Mouse (Mus musculus): ENCODE data around the gene Gemin6. TPM values are rescaled to one million over a fixed set of nuclear protein-coding genes. Genes with fewer than 3 reads are reported as not detected.
"Not testable (repeated sequence)": the region's sequence is repeated elsewhere in the genome, so short reads cannot be mapped to it uniquely, and the experiment has no call there.

Gene Gemin6
- 14.2 and 15.3 TPM in 2 replicates for polyA plus RNA-seq (2012; rRNA removed)

- H3K4me3 ChIP-seq (ENCODE audit: control insufficient read depth, low read depth, low read length), result peak within 1 kb of the TSS; percentile 94
- peaks cover 2% of the 10 kb centered on the region for H3K4me1 ChIP-seq (ENCODE audit: control insufficient read depth, insufficient read depth, low read length)
- H3K36me3 ChIP-seq (ENCODE audit: control insufficient read depth, insufficient read depth, low read length), result peaks cover 1% of the 10 kb centered on the region; the same call in 1 of the 2 replicates
- peak within 1 kb of the TSS; percentile 84 for H3K27ac ChIP-seq (ENCODE audit: control insufficient read depth, insufficient read depth, low read depth, low read length)
- TF ChIP-seq CTCF (IDR thresholded peaks at IDR 0.05; ENCODE audit: control insufficient read depth, insufficient read depth, insufficient replicate concordance, low read depth, low read length), result no peak
- TF ChIP-seq POLR2A (IDR thresholded peaks at IDR 0.05; ENCODE audit: control insufficient read depth, low read depth, low read length), result peak; percentile 94
- no peaks in the 10 kb centered on the region for H3K27me3 ChIP-seq (ENCODE audit: control insufficient read depth, insufficient read depth, low read length)
Measured at GRCm38 (mm10) chr17:80224326-80225116, at the start of gene Gemin6. Gemin6 (plus strand) TSS chr17:80224441.

- H3K27ac ChIP-seq (ENCODE audit: control insufficient read depth, insufficient read depth, low read depth, low read length), result no peak overlapping the region
- TF ChIP-seq POLR2A (IDR thresholded peaks at IDR 0.05; ENCODE audit: control insufficient read depth, low read depth, low read length) (no peak), CTCF (IDR thresholded peaks at IDR 0.05; ENCODE audit: control insufficient read depth, insufficient read depth, insufficient replicate concordance, low read depth, low read length) (no peak)
- H3K36me3 ChIP-seq (ENCODE audit: control insufficient read depth, insufficient read depth, low read length), result no peaks in the 10 kb centered on the region
- no peaks in the 10 kb centered on the region for H3K4me1 ChIP-seq (ENCODE audit: control insufficient read depth, insufficient read depth, low read length)
- no peak overlapping the region for H3K4me3 ChIP-seq (ENCODE audit: control insufficient read depth, low read depth, low read length)
- H3K27me3 ChIP-seq (ENCODE audit: control insufficient read depth, insufficient read depth, low read length), result no peaks in the 10 kb centered on the region
Measured at GRCm38 (mm10) chr17:80174699-80175385, 49.4 kb upstream of the Gemin6 start.

DNA sequence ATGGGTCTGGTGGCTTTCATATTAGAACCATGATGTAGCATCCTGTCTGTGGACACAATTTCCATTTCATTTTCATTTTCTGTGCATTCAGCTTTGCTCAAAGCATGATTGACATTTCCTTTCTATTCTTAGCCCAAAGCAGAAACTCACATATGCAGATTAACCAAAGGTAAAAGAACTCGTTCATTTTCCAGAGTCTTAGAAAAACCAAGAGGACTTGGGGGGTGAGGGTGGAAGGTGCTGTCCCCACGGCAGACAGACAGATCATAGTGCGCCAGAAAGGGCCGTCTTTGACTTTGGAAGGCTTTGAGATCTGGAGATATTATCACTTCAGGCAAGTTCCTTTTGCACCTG is 48.9 kb upstream of the Gemin6 start:
- no peaks in the 10 kb centered on the region for H3K27me3 ChIP-seq (ENCODE audit: control insufficient read depth, insufficient read depth, low read length)
- H3K36me3 ChIP-seq (ENCODE audit: control insufficient read depth, insufficient read depth, low read length), result no peaks in the 10 kb centered on the region
- no peaks in the 10 kb centered on the region for H3K4me1 ChIP-seq (ENCODE audit: control insufficient read depth, insufficient read depth, low read length)
- no peak overlapping the region for H3K4me3 ChIP-seq (ENCODE audit: control insufficient read depth, low read depth, low read length)
- no peak overlapping the region for H3K27ac ChIP-seq (ENCODE audit: control insufficient read depth, insufficient read depth, low read depth, low read length)
- TF ChIP-seq CTCF (IDR thresholded peaks at IDR 0.05; ENCODE audit: control insufficient read depth, insufficient read depth, insufficient replicate concordance, low read depth, low read length) (no peak), POLR2A (IDR thresholded peaks at IDR 0.05; ENCODE audit: control insufficient read depth, low read depth, low read length) (no peak)

DNA sequence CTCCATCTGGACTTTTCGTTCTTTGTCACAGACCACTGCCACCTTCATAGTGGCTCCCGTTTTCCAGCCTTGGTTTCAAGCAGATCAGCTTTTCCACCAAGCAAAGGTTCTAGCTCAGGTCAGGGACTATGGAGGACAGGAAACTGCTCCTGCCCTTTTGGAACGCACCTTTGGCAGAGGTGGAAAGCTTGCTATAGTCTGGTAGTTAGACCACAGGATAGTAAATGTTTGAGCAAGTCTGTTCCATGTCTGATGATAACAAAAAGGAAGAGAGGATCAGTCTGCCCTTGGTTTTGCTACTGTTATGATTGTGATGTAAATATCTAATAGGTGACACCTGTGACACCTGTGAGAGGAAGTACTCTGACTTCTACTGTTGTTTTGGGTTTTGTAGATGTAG is 48.3 kb upstream of the Gemin6 start:
- Histone ChIP-seq H3K4me1 (ENCODE audit: control insufficient read depth, insufficient read depth, low read length) (no peaks in the 10 kb centered on the region), H3K27me3 (ENCODE audit: control insufficient read depth, insufficient read depth, low read length) (no peaks in the 10 kb centered on the region), H3K36me3 (ENCODE audit: control insufficient read depth, insufficient read depth, low read length) (no peaks in the 10 kb centered on the region), H3K27ac (ENCODE audit: control insufficient read depth, insufficient read depth, low read depth, low read length) (no peak overlapping the region), H3K4me3 (ENCODE audit: control insufficient read depth, low read depth, low read length) (no peak overlapping the region)
- TF ChIP-seq POLR2A (IDR thresholded peaks at IDR 0.05; ENCODE audit: control insufficient read depth, low read depth, low read length), result no peak
- TF ChIP-seq CTCF (IDR thresholded peaks at IDR 0.05; ENCODE audit: control insufficient read depth, insufficient read depth, insufficient replicate concordance, low read depth, low read length), result no peak

DNA sequence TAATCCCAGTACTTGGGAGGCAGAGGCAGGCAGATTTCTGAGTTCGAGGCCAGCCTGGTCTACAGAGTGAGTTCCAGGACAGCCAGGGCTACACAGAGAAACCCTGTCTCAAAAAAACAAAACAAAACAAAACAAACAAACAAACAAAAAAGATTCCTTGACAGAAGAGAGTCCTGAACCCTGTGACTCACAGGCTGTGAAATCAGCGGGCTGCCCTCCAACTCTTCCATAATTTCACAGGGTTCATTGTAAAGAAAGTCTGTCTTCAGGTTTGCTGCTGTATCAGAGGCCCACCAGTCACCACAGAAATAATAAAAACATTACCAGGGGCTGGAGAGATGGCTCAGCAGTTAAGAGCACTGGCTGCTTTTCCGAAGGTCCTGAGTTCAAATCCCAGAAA is 45.4 kb upstream of the Gemin6 start:
- not testable (repeated sequence) for H3K27ac ChIP-seq (ENCODE audit: control insufficient read depth, insufficient read depth, low read depth, low read length); H3K4me1 ChIP-seq (ENCODE audit: control insufficient read depth, insufficient read depth, low read length); H3K36me3 ChIP-seq (ENCODE audit: control insufficient read depth, insufficient read depth, low read length); H3K27me3 ChIP-seq (ENCODE audit: control insufficient read depth, insufficient read depth, low read length); H3K4me3 ChIP-seq (ENCODE audit: control insufficient read depth, low read depth, low read length)

GRCm38 (mm10) chr17:80179959-80180358 is 44.3 kb upstream of the Gemin6 start:
- H3K27ac ChIP-seq (ENCODE audit: control insufficient read depth, insufficient read depth, low read depth, low read length), result no peak overlapping the region
- no peaks in the 10 kb centered on the region for H3K36me3 ChIP-seq (ENCODE audit: control insufficient read depth, insufficient read depth, low read length)
- H3K4me3 ChIP-seq (ENCODE audit: control insufficient read depth, low read depth, low read length), result no peak overlapping the region
- TF ChIP-seq CTCF (IDR thresholded peaks at IDR 0.05; ENCODE audit: control insufficient read depth, insufficient read depth, insufficient replicate concordance, low read depth, low read length) (peak; percentile 89; the same call in 1 of the 2 replicates), POLR2A (IDR thresholded peaks at IDR 0.05; ENCODE audit: control insufficient read depth, low read depth, low read length) (no peak)
- no peaks in the 10 kb centered on the region for H3K4me1 ChIP-seq (ENCODE audit: control insufficient read depth, insufficient read depth, low read length)
- H3K27me3 ChIP-seq (ENCODE audit: control insufficient read depth, insufficient read depth, low read length), result no peaks in the 10 kb centered on the region

GRCm38 (mm10) chr17:80180468-80180867 is 43.8 kb upstream of the Gemin6 start:
- no peak overlapping the region for H3K4me3 ChIP-seq (ENCODE audit: control insufficient read depth, low read depth, low read length)
- no peaks in the 10 kb centered on the region for H3K27me3 ChIP-seq (ENCODE audit: control insufficient read depth, insufficient read depth, low read length)
- H3K4me1 ChIP-seq (ENCODE audit: control insufficient read depth, insufficient read depth, low read length), result no peaks in the 10 kb centered on the region
- H3K27ac ChIP-seq (ENCODE audit: control insufficient read depth, insufficient read depth, low read depth, low read length), result no peak overlapping the region
- H3K36me3 ChIP-seq (ENCODE audit: control insufficient read depth, insufficient read depth, low read length), result no peaks in the 10 kb centered on the region
- TF ChIP-seq CTCF (IDR thresholded peaks at IDR 0.05; ENCODE audit: control insufficient read depth, insufficient read depth, insufficient replicate concordance, low read depth, low read length), result no peak
- TF ChIP-seq POLR2A (IDR thresholded peaks at IDR 0.05; ENCODE audit: control insufficient read depth, low read depth, low read length), result no peak

All from testis, adult 2 months (tissue).